ENCODE assay signal across 8 mouse cellular contexts in the genomic region with DNA sequence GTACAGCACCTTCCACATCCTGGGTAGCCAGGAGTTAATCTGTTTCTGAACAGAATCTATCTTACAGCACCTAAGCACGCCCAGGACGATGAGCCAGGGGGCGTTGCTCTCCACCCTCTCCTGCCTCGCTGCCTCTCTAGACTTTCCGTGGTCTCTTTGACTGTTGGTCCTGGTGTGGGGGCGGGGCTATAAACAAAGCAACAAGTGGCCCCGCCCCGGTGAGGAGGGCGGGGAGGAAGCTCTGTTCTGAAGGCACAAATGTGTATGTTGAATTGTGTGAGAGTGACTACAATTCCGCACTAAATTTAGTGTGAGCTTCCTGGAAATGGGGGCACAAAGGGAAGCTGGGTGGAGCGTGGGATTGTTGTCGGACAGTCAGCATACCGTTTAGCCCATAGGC. TPM values are rescaled to one million over a fixed set of nuclear protein-coding genes. Genes with fewer than 3 reads are reported as not detected.
DNase-seq lines count a peak whose midpoint lies in the region; ATAC-seq lines count a peak whose summit lies in the region.
"Had no signal": no experiment of that assay in that cellular context is flagged by ENCODE, and none has a peak within 500 bp of the region (broad histone marks: within the 10 kb centered on the region; RNA-seq: fewer than 3 reads in every experiment).

No protein-coding gene starts in this region.

- WGBS in lung, embryonic 16.5 days: 7% methylated on average over 13 of the region's 13 CpGs

- peak overlapping the region; percentile 47 for H3K4me2 ChIP-seq in lung, embryonic 16.5 days (ENCODE audit: low read depth, low read length)

- H3K27me3 ChIP-seq in lung, embryonic 16.5 days (ENCODE audit: control insufficient read depth, insufficient read depth, low read depth, low read length): no peaks in the 10 kb centered on the region

- peak; percentile 6 for DNase-seq in NIH3T3 (ENCODE audit: low read depth)
- peak; percentile 91 for DNase-seq in c-Kit-positive CD71-negative TER-119-negative erythroid progenitor cells, embryonic 14.5 days (ENCODE audit: low read depth)
- DNase-seq in heart, adult 8-10 months (ENCODE audit: low spot score): peak; percentile 67
- DNase-seq in kidney, adult 18-20 months: peak; percentile 64
- peak; percentile 81 for DNase-seq in retina, postnatal 1 day
- DNase-seq in urinary bladder, postnatal 4 days (ENCODE audit: low spot score in 2 of 2): peak; percentile 42 to 66

- ATAC-seq in lung, embryonic 16.5 days (ENCODE audit: low read depth): peak; percentile 91

- H3K4me3 ChIP-seq in lung, embryonic 16.5 days (ENCODE audit: low read length): peak overlapping the region; percentile 38

- H3K9me3 ChIP-seq in lung, embryonic 16.5 days (ENCODE audit: control insufficient read depth, low read length): no peaks in the 10 kb centered on the region

- no peak overlapping the region; the same call in 1 of the 2 replicates for H3K27ac ChIP-seq in lung, embryonic 16.5 days (ENCODE audit: low read length)
- H3K27ac ChIP-seq: macrophage had no signal

- H3K36me3 ChIP-seq in lung, embryonic 16.5 days (ENCODE audit: control insufficient read depth, insufficient read depth, low read length): no peaks in the 10 kb centered on the region

- no peaks in the 10 kb centered on the region for H3K4me1 ChIP-seq in lung, embryonic 16.5 days (replicated peaks; ENCODE audit: control insufficient read depth, insufficient read depth, low read length)

- H3K9ac ChIP-seq in lung, embryonic 16.5 days (ENCODE audit: low read length): 0 out of 2 replicates have a peak overlapping the region, but pooled peaks have one; percentile 24

RNA-seq across cellular contexts. Expression of gene Heg1, which starts 30.1 kb away (rescaled TPM):
- 100 to 1,000 TPM; 122 to 159 (median 140) TPM for total RNA-seq in heart, adult 8-10 months (2022)
- polyA plus RNA-seq in lung, embryonic 16.5 days (2015; fragmentation: Nextera tagmentation; extraction: Ambion mirVana): 16.8 and 19.2 TPM in 2 replicates

Comparison
In these comparisons a context has a peak if more than half of its experiments do, and no peak if none do; other contexts are left out.
1. DNase-seq: peak in every context shown above with its lines; median percentile 91 in c-Kit-positive CD71-negative TER-119-negative erythroid progenitor cells, embryonic 14.5 days; 81 in retina, postnatal 1 day; 67 in heart, adult 8-10 months; 64 in kidney, adult 18-20 months; 54 in urinary bladder, postnatal 4 days; 6 in NIH3T3.